Mouse (Mus musculus) heart, embryonic 13.5 days (tissue): Measurements from ENCODE around the gene Spint3. TPM values are rescaled to one million over a fixed set of nuclear protein-coding genes. Genes with fewer than 3 reads are reported as not detected.

Source experiments
- ATAC-seq: fragments of 200-750 bp; cut with Nextera tagmentation; 2 replicates; pipeline ENCODE4 v1.8.0; 2017; ENCODE audit warnings: moderate TSS enrichment; ENCODE audit not compliant: insufficient number of reproducible peaks, low FRiP score, low TSS enrichment; ENCODE audit errors: extremely low read depth
- H3K27ac ChIP-seq: fragments of 300-500 bp; sonication (generic); replicated peaks from 2 replicates; pipeline ENCODE4 v1.5.1; 2015; ENCODE audit warnings: moderate library complexity, mild to moderate bottlenecking, inconsistent platforms
- H3K27me3 ChIP-seq: fragments of 300-500 bp; sonication (generic); replicated peaks from 2 replicates; pipeline ENCODE4 v1.6.1; 2015; ENCODE audit warnings: mild to moderate bottlenecking, inconsistent platforms
- H3K36me3 ChIP-seq: fragments of 300-500 bp; sonication (generic); 2 replicates; pipeline ENCODE4 v1.6.1; 2015; ENCODE audit warnings: mild to moderate bottlenecking, inconsistent platforms
- H3K4me1 ChIP-seq: fragments of 300-500 bp; sonication (generic); 2 replicates; pipeline ENCODE4 v1.6.1; 2015; ENCODE audit warnings: inconsistent platforms
- H3K4me2 ChIP-seq: fragments of 300-500 bp; sonication (generic); 2 replicates; pipeline ENCODE4 v1.6.1; 2015; ENCODE audit warnings: inconsistent platforms, mild to moderate bottlenecking, moderate library complexity
- H3K4me3 ChIP-seq: fragments of 300-500 bp; sonication (generic); 2 replicates; pipeline ENCODE4 v1.5.1; 2015; ENCODE audit warnings: moderate library complexity, mild to moderate bottlenecking, inconsistent platforms
- H3K9ac ChIP-seq: fragments of 300-500 bp; sonication (generic); 2 replicates; pipeline ENCODE4 v1.6.1; 2015; ENCODE audit warnings: inconsistent platforms, mild to moderate bottlenecking, moderate library complexity
- H3K9me3 ChIP-seq: fragments of 300-500 bp; sonication (generic); 2 replicates; pipeline ENCODE4 v1.6.1; 2016; ENCODE audit warnings: inconsistent platforms
- WGBS: fragments of 180-500 bp; shearing (Covaris S2); methylation state at CpG from one replicate; pipeline ENCODE4 v1.1.7; 2015; ENCODE audit warnings: mixed read lengths; 5-methylcytosine and 5-hydroxymethylcytosine counted together
- polyA plus RNA-seq: library from polyadenylated mRNA; unstranded; fragments of >200 nt; fragmentation: Nextera tagmentation; extraction: Ambion mirVana; gene quantifications from 2 replicates; pipeline ENCODE4 v1.2.1, GENCODE M21; 2015

Gene Spint3
- polyA plus RNA-seq, 1 experiment from 2014 or later = not detected

DNA sequence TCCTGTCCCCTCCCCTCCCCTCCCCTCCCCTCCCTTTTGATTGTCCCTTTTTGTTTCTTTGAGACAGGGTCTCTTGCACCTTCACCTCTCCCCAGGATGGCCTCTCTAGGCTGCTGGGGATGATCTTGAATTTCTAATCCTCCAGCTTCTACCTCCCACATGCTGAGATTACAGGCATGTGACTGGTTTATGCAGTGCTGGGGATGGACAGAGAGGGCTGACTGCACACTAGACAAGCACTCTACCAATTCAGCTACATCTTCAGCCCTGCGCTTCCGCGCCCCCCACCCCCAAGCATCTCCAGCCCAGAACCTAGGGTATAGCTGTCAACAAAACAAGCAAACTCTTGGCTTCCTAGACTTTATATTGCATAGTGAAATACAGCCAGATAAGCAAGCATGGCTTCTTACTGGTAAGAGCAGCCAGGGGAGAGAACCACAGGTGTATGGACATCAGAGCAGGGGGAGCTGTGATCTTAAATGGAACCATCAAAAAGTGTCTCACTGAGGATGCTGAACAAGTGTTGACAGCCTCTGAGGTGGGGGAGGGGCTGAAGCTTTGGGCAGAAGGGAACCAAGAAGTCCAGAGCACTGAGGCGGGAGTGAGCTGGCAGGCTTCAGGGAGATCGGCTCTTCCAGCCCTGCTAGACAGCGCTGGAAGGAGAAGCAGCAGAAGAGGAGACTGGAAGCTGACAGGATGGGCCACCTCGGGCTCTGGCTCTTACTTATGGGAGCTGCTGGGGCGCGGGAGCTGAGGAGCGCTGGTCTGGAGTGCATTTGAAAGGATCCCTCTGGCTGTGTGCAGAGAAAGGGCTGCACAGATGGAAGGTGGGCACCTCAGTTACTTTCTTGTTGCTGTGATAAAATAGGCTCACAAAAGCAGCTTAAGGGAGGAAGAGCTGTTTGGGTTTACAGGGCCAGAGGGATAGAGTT is 23.0 kb downstream of the Spint3 start:
- H3K4me3 ChIP-seq = no peak overlapping the region
- no peaks in the 10 kb centered on the region for H3K9me3 ChIP-seq
- ATAC-seq = no peak
- peaks cover 7% of the 10 kb centered on the region; the same call in 1 of the 2 replicates for H3K4me1 ChIP-seq
- no peak overlapping the region for H3K27ac ChIP-seq
- WGBS = 17% methylated on average over 10 of the region's 10 CpGs
- no peaks in the 10 kb centered on the region for H3K36me3 ChIP-seq
- no peak overlapping the region for H3K4me2 ChIP-seq
- H3K27me3 ChIP-seq = peaks cover 18% of the 10 kb centered on the region
- H3K9ac ChIP-seq = peak overlapping the region; percentile 0; the same call in 1 of the 2 replicates

DNA sequence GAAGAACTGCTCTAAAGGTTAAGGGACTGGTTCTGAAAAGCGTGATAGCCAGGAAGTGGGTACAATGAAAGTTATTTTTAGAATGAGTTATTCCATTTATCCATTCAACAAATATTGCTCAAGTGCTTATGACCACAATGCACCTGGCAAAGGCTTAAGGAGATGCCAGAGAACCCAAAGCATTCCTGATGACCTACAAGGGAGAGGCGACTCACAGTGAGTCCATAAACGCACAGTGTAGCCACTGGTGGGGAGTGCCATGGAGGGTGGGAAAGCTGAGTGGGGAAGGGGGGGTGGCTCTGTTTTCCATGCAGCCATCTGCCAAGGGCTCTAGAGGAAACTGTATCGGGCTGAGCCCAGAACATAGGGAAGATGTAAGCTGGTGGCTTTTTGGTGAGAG is 23.9 kb downstream of the Spint3 start:
- no peak overlapping the region for H3K4me3 ChIP-seq
- no peaks in the 10 kb centered on the region for H3K9me3 ChIP-seq
- H3K27me3 ChIP-seq = peaks cover 18% of the 10 kb centered on the region
- no peak overlapping the region for H3K27ac ChIP-seq
- H3K36me3 ChIP-seq = no peaks in the 10 kb centered on the region
- H3K4me2 ChIP-seq = no peak overlapping the region
- WGBS = 40% methylated on average over 4 of the region's 4 CpGs
- H3K9ac ChIP-seq = no peak overlapping the region
- H3K4me1 ChIP-seq = peaks cover 7% of the 10 kb centered on the region; the same call in 1 of the 2 replicates
- ATAC-seq = no peak

DNA sequence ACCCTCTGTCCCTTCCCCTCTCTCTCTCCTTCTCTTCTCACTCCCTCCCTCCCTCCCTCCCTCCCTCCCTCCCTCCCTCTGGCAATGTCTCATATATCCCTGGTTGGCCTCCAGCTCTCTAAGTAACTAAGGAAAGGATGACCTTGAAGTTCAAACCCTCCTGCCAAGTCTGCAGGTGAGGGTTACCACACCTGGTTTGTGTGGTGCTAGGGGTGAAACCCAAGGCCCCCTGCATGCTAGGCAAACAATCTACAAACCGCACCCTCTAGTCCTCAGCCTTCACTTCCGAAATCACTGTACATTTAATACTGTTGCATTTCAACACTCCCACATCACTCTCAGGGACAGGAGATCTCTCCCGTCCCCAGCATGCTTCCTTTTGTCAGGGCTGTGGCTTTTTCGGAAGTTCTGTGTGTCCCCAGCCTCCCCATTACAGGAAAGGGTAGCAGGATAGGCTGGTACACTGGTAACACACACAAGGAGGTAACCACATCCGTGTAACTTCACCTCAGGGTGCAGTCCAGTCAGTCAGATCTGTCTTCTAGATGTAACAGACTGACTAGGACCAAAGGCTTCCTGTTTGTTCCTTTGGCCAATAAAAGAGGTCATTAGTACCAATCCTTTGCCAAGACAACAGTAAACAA is 28.7 kb downstream of the Spint3 start:
- Histone ChIP-seq H3K27me3 (peaks cover 4% of the 10 kb centered on the region), H3K4me1 (no peaks in the 10 kb centered on the region), H3K9ac (no peak overlapping the region), H3K9me3 (0 out of 2 replicates have a peak, but pooled peaks cover 6% of the 10 kb centered on the region), H3K36me3 (no peaks in the 10 kb centered on the region), H3K27ac (no peak overlapping the region), H3K4me2 (no peak overlapping the region), H3K4me3 (no peak overlapping the region)
- 45% methylated on average over 5 of the region's 5 CpGs for WGBS
- ATAC-seq = no peak

DNA sequence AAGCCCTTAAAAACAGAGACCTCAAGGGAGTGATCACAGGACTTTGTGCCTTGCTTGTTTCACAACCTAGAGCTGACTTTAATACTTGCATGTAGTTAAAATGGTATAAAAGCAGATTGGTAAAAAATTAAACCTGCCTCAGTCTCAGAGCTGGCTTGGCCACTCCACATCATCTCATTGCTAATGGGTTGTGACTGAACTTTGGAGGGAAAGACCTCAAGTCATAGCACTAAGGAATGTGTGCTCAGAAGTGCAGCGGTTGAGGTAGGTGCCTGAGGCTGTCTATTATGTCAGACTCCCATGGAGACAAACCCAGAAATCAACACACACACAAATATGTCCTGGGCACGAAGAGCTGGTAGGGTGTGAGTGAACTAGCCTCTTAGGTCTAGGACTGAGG is 29.5 kb downstream of the Spint3 start:
- Histone ChIP-seq H3K27ac (no peak overlapping the region), H3K9ac (no peak overlapping the region), H3K4me1 (no peaks in the 10 kb centered on the region), H3K36me3 (no peaks in the 10 kb centered on the region), H3K4me2 (no peak overlapping the region), H3K27me3 (peaks cover 3% of the 10 kb centered on the region), H3K4me3 (no peak overlapping the region), H3K9me3 (0 out of 2 replicates have a peak, but pooled peaks cover 6% of the 10 kb centered on the region)
- no peak for ATAC-seq
- WGBS = 61% methylated on average over 2 of the region's 2 CpGs

DNA sequence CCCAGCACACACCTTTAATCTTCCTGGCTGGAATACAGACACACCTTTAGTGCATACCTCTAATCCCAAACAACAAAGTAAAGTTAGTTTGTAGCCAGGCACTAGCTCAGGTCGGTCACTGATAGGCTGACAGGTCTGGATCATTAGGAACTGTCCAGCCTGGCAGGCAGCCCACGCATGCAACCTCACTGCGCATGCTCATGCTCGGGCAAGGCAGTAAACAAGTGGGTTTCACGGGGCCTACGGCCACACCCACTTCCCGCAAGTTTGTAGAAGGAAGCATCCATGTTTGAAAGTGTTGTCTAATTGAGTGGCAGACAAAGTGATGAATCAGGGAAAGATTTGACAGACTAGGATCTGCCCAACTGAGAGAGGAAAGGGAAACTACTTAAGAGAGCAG is 30.7 kb downstream of the Spint3 start:
- H3K4me1 ChIP-seq = no peaks in the 10 kb centered on the region
- H3K36me3 ChIP-seq = no peaks in the 10 kb centered on the region
- H3K4me3 ChIP-seq = no peak overlapping the region
- no peak overlapping the region for H3K4me2 ChIP-seq
- H3K9ac ChIP-seq = no peak overlapping the region
- WGBS = 78% methylated on average over 7 of the region's 7 CpGs
- ATAC-seq = no peak
- 0 out of 2 replicates have a peak, but pooled peaks cover 6% of the 10 kb centered on the region for H3K9me3 ChIP-seq
- no peak overlapping the region for H3K27ac ChIP-seq
- no peaks in the 10 kb centered on the region; the same call in none of the 2 replicates for H3K27me3 ChIP-seq

DNA sequence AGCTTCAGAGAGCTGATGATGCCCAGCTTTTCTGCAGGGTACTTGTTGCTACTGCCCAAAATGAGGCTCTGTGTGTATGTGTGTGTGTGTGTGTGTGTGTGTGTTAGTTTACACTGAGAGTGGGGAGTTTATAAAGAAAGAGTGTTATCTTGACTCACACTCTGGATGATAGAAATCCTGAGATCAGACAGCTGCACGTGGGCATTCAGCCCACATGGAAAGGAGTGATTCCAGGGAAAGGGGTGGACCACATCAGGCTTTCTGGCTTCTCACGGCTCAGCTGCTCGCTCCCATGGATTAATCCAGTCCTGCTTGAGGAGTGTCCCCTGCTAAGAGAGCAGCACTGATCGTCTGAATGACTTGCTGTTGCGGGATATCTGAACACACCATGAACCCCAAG is 31.1 kb downstream of the Spint3 start:
- no peak overlapping the region for H3K27ac ChIP-seq
- no peak for ATAC-seq
- H3K9ac ChIP-seq = no peak overlapping the region
- 0 out of 2 replicates have a peak, but pooled peaks cover 6% of the 10 kb centered on the region for H3K9me3 ChIP-seq
- no peaks in the 10 kb centered on the region; the same call in none of the 2 replicates for H3K27me3 ChIP-seq
- WGBS = 58% methylated on average over 5 of the region's 5 CpGs
- no peak overlapping the region for H3K4me3 ChIP-seq
- no peak overlapping the region for H3K4me2 ChIP-seq
- H3K4me1 ChIP-seq = no peaks in the 10 kb centered on the region
- no peaks in the 10 kb centered on the region for H3K36me3 ChIP-seq

DNA sequence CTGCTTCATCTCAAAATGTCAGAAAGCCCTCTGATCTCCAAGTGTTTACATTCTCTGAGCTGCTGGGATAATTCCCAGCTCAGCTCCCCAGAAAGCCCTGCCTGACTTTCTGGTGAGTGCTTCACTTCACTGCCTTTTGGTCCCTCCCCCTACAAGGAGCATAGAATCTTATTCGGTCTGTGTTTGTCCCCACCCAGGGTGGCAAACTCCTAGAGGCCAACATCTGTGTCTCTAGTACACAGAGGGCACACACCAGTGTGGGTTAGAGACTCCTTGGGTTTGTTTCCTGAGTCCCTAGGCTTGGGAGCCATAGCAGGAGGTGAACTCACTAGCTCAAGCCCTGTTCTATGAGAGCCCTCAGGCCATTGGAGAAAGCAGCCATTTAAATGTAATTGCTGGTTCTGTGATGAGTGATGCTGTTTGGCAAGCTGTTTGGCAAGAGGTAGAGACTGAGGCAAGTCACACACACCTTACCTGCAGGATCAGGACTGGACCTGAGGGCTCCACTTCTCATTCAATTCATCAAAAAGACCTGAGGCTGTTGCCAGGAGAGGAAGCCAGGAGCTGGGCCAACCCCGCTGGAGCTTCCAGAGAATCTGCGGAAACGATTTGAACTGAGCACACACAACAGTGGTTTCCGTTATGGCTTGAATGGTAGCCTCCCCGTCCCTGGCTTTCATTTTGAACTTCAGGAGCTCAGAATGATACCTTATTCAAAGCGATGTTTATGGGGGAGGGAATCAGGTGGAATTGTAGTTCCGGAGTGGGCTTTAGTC is 32.4 kb downstream of the Spint3 start:
- H3K9ac ChIP-seq = no peak overlapping the region
- H3K9me3 ChIP-seq = 0 out of 2 replicates have a peak, but pooled peaks cover 6% of the 10 kb centered on the region
- 31% methylated on average over 8 of the region's 8 CpGs for WGBS
- no peak overlapping the region for H3K4me2 ChIP-seq
- no peaks in the 10 kb centered on the region; the same call in none of the 2 replicates for H3K27me3 ChIP-seq
- no peaks in the 10 kb centered on the region for H3K36me3 ChIP-seq
- no peak for ATAC-seq
- no peak overlapping the region for H3K27ac ChIP-seq
- H3K4me3 ChIP-seq = no peak overlapping the region
- H3K4me1 ChIP-seq = no peaks in the 10 kb centered on the region

DNA sequence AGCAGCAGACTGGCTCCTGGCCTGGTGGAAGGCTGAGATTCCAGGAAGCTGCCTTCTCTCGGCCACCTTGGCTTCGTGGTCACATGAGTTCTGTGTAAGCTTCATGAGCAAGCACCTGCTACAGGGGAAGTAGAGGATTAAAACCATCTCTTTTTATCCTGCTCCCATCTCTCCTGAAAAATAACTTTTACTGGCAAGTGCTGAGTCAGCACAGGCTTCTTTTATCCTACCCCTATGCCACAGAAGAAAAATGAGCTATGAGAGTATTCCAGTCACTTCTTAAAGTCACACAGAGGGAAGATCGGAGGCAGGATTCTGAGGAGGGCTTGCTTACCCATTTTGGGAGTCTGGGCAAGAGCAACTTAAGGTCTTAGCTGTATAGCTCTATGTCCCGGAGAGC is 36.3 kb downstream of the Spint3 start:
- no peak for ATAC-seq
- H3K27me3 ChIP-seq = peaks cover under 1% of the 10 kb centered on the region
- 73% methylated on average over 4 of the region's 4 CpGs for WGBS

DNA sequence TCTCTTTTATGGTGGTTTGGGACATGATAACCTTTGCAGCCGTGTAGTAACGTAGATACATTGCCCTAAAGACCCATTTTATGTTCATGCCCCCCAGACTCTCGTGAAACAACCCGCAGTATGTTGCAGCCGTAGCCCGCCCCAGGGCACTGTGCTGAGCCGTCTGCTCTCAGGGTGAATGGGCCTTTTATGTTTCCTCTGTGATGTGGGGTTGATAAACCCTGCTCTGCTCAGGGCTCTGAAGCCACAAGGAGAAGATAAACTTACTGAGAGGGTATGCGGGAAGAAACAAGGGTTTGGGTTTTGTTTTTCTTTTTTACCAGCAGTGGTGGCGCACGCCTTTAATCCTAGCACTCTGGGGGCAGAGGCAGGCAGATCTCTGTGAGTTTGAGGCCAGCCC is 38.9 kb downstream of the Spint3 start:
- Histone ChIP-seq H3K9ac (no peak overlapping the region), H3K27ac (no peak overlapping the region), H3K4me3 (no peak overlapping the region), H3K4me2 (no peak overlapping the region), H3K9me3 (no peaks in the 10 kb centered on the region), H3K4me1 (no peaks in the 10 kb centered on the region), H3K27me3 (peaks cover 4% of the 10 kb centered on the region; the same call in 1 of the 2 replicates), H3K36me3 (no peaks in the 10 kb centered on the region)
- no peak for ATAC-seq
- 65% methylated on average over 10 of the region's 10 CpGs for WGBS

More for the DNA sequence above, 36.3 kb downstream of the Spint3 start:
- no peaks in the 10 kb centered on the region for H3K36me3 ChIP-seq
- H3K4me2 ChIP-seq = no peak overlapping the region
- H3K9ac ChIP-seq = no peak overlapping the region
- H3K4me3 ChIP-seq = no peak overlapping the region
- H3K27ac ChIP-seq = no peak overlapping the region
- no peaks in the 10 kb centered on the region for H3K9me3 ChIP-seq
- H3K4me1 ChIP-seq = no peaks in the 10 kb centered on the region

DNA sequence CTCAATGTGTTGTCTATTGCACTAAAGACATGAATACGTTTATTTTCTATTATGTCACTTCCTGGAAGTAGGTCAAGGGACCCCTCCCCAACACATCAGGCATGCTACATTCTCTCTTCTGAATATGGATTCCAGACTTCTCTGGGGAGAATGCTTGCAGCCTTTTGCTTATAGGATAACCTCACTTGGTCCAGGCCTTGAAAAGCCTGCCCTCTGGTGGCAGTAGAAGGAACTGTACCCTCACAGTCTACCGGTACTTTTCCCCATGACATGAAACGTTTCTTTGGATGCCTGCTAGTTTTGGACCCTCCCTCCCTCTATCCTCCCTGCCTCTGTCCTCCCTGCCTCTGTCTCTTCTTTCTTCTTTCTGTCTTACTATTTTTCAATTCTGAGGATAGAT is 42.1 kb downstream of the Spint3 start:
- Histone ChIP-seq H3K4me3 (no peak overlapping the region), H3K4me1 (no peaks in the 10 kb centered on the region), H3K36me3 (no peaks in the 10 kb centered on the region), H3K27ac (no peak overlapping the region), H3K9me3 (peaks cover 6% of the 10 kb centered on the region; the same call in 1 of the 2 replicates), H3K4me2 (no peak overlapping the region), H3K27me3 (0 out of 2 replicates have a peak, but pooled peaks cover 4% of the 10 kb centered on the region), H3K9ac (no peak overlapping the region)
- WGBS = 6% methylated on average over 3 of the region's 3 CpGs
- ATAC-seq = peak; percentile 14; the same call in 1 of the 2 replicates

DNA sequence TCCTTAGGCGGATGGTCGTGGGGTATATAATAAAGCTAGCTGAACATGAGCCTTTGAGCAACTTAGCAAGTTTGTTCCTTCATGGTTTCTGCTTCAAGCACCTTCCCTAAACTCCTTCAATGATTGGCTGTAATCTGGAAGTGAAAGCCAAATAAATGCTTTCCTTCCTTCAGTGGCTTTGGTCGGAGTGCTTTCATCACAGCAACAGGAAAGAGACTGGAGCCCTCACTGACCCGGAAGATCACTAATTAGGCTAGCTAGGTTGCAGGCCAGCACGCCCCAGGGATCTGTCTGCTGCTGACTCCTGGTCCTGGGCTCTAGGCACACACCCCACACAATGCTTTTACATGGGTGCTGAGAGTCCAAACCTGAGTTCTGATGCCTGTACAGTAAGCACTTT is 44.7 kb downstream of the Spint3 start:
- Histone ChIP-seq H3K27me3 (0 out of 2 replicates have a peak, but pooled peaks cover 4% of the 10 kb centered on the region), H3K4me1 (no peaks in the 10 kb centered on the region), H3K4me3 (no peak overlapping the region), H3K36me3 (no peaks in the 10 kb centered on the region), H3K4me2 (no peak overlapping the region), H3K9ac (no peak overlapping the region), H3K9me3 (peaks cover 9% of the 10 kb centered on the region), H3K27ac (no peak overlapping the region)
- WGBS = 58% methylated on average over 5 of the region's 5 CpGs
- no peak for ATAC-seq
